Mouse (Mus musculus): ENCODE data around the gene Vti1a. TPM values are rescaled to one million over a fixed set of nuclear protein-coding genes. Genes with fewer than 3 reads are reported as not detected.

The Vti1a gene
- total RNA-seq, 2 experiments from 2014 or later, result 14.8 to 15.6 TPM

DNA sequence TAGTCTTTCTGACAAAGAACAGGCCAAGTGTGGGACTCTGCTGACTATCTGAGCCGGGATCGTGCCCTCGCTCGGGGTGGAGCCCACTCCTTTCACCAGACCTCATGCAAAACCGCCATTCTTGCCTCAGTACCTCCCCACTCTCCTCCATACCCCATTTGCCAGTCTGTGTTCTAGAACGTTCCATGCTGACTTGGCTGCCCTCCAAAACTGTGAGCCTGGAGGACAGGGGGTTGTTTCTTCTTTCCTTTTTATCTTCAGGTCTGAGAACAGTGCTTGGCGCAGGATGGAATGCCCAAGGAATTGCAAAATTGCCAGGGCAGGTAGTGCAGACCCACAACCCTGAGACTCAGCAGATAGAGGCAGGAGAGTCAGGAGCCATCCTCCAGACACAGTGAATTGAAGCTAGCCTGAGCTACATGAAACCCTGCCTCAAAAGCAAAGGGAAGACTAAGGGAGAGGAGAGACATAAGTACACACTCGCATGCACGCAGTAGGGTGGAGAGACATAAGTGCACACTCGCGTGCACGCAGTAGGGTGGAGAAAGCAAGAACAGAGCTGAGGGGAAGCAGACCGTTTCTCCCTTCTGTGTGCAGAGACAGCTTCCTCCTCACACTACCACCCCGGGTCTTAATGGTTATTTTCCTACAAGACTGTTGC lies 246.5 kb downstream of the Vti1a start:
- no peak for DNase-seq

DNA sequence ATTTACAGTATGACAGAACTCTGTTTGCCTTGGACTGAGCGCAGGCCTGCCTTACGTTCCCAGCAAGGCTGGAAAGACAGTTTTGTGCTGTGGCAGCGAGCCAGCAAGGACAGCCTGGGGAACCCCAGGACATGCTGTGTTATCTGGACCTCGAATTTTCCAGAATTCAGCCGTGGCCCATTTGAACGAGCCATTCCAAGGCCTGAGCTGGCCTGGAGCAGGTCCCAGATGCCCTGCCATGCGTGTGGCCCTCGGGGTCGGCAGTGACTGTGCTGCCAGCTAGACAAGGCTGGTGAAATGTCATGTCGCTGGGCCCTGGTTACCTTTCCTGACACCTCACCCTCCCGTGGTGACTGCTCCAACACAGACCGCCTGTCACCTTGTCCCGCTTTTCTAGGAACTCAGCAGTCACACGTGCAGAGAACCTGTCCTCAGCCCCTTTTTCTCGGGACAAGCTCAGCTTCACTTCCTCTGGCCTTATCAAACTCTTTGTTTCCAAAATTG lies 247.1 kb downstream of the Vti1a start:
- DNase-seq, result peak; percentile 48

- no peak for DNase-seq
Measured at GRCm38 (mm10) chr19:55564104-55564938, 248.2 kb downstream of the Vti1a start.

DNA sequence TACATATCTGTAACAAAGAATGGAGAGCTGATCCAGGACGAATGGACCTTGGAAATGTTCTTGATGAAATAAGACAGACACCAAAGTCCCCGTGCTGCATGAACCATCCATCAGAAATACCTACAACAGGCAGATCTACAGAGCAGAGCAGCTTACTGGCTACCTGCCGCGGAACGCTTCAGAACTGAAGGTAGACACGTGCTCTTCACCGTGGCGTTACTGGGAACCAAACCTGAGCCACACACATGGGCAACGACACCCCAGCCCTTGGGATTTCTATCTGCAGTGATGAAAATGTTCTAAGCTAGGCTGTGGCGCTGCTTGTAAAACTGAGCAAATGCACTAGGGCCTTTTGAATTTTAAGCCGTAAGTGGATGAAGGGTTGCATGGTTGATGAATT lies 249.0 kb downstream of the Vti1a start:
- no peak for DNase-seq

DNA sequence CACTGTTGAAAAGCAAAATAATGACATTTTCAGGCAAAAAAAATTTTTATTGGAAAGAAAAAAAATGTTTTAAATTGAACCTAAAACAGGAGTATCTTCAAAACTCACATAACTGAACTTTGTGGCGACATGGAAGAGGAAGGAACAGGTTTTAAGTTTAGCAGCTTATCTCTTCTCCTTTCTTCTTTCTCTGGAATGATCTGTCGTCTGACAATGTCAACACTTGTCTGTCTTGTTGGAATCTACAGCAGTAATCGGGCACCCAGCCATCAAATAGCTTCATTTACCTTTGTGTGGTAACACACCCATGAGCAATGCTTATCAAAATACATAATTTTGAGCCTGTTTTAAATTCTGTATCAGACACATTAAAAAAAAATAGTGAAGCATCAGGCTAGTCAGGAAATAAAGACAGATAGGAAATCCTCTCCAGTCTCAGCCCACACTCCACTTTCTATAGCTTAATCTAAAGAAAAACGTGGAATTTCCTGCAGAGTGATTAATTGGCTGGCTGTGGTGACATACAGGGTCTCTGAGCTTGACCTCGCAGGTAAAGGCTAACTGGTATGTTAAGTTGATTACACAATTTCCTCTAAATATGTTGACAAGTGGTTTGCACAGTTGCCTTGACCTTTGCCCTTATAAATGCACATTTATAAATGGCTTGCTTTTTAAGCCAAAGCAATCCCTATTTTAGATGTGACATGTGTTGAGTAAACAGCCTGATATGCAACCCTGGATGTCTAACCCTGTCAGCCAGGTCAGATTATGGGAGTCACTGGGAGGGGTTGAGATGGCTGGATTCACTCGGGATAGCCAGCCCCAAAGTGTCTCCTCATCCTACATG lies 249.7 kb downstream of the Vti1a start:
- DNase-seq, result no peak

- DNase-seq, result no peak
Measured at GRCm38 (mm10) chr19:55569114-55569513, 253.0 kb downstream of the Vti1a start.

DNA sequence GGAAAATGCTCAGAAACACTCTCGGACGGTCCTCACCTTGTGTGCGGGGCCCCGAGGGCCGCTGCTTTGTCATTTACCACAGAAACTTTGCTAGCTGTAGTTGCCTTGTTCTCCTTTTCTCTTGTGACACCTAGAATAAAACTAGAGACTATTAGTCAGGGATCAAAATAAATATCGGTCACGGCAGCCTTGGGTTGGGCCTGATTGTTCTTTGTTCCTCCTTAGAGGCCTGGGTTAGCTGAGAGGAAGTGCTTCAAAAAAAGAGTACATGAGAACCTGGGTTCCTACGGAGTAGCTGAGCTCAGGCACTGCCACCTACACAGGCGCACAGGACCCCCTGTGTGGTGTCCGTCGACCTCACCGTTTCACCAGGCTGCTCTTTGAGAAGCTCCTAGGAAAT lies 253.8 kb downstream of the Vti1a start:
- no peak for DNase-seq

- DNase-seq, result no peak
Measured at GRCm38 (mm10) chr19:55570520-55571296, 254.6 kb downstream of the Vti1a start.

DNA sequence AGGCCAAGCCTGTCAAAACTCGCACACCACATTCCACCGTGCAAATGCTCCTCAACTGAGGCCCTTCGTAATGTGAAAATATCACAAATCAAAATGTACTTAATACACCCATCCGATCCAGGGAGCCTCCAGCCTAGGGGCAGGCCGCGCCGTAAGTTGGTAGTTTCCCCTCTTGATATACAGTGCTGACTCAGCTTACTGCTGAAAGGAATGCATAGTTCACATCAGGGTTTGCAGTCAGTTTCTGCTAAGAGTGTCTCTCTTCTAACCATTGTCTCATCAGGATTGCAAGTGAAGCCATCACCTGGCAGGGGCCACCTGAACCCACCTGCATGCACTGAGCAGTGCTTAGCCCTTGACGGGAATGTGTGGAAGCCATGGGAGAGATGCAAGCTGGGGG lies 255.4 kb downstream of the Vti1a start:
- DNase-seq, result no peak

- no peak for DNase-seq
Measured at GRCm38 (mm10) chr19:55577306-55578042, 261.4 kb downstream of the Vti1a start.

GRCm38 (mm10) chr19:55578094-55579085 lies 262.3 kb downstream of the Vti1a start:
- peak; percentile 29 for DNase-seq

DNA sequence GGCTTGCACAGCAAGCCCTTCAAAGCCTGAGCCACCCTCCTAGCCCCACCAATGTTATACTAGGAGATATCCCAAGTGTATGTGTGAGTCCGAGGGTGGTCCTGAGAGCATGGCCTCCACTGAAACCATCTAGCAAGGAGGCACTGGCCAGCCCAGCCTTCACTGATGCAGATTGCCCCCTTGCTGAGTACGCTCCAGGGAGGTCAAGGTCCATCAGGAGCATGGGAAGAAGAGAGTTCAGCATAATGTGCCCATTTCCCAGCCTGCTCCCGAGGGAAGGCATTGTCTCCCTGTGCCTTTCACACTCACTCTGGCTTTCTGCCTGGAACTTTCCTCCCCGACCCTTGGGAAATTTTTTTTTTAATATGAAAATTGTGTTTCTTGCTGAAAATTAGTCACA lies 263.2 kb downstream of the Vti1a start:
- DNase-seq, result no peak

GRCm38 (mm10) chr19:55580152-55580551 lies 264.1 kb downstream of the Vti1a start:
- DNase-seq, result no peak

GRCm38 (mm10) chr19:55580667-55581066 lies 264.6 kb downstream of the Vti1a start:
- DNase-seq, result no peak

DNA sequence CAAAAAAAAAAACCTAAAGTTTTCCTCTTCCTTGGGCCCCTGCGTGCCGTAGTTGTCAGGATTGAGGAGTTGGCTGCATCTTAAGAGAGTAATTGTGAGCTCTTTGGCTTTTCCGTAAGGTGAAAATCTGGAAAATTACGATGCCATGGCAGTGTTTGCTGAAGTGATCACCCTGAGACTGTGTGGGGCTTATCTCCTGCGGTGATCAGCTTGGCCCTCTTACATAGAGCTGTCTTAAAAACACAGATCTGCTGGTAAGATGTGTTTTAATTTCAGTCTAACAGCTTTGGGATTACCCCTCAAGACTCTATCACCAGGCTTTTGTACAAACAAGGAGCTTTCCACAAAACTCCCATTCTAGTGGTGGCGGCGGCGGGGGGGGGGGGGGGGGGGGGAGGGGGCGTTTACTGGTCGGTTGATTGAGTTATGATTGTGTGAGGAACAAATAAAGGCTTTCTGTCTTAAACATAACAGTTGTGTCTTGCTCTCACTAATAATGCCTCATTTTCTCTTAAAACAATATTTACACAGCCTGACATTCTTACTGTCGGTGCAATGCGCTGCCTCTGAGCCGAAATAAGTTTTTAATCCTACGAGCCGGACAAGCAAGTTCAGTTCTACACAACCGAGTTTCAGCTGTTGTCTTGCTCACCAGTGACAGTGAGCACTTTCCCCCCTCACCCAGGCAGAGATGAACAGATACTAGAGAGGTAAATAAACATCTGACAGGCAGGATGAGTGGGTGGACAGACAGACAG lies 267.0 kb downstream of the Vti1a start:
- DNase-seq, result no peak

DNA sequence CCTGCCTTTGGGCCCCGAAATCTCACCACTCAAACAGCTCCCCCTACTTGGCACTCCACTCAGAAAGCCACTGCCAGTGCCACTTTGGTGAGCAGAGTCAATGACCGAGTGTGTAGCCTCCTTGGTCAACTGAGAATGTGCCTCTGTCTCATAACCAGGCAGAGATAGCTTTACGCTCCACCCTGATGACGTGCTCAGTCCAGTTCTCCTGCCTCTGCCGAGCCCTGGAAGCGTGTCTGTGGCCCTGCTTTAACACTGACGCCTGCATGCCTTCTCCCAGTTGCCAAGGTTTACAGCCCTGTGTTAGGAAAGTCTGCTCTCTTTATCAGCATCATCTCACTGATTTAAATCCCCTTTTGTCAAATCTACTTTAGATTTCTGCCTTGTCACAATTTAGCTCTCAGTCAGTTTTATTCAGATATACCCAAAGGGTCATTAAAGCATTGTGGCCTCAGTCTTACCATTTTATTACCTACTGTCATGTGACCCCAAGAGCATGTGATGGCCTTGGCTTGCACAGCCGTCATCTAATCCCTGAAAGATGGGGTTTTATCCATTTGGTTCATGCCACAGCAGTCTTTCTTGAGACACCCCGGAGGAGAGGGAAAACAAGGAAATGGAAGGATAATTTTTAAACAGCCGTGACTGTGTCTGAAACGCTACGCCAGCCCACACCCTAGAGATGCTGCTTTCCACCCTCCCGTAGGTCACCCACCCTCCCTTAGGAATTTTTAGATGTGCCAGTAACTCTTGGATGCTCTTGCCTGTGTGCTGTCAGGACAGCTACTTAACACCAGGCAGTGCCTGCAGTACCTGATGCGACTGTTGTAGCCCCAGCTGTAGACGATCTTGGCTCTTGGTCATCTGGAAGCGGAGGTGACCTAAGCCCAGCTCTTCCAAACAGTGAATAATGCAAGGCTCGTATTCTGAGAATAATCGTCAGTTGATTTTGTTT lies 269.5 kb downstream of the Vti1a start:
- no peak for DNase-seq

- DNase-seq, result no peak
Measured at GRCm38 (mm10) chr19:55587638-55588421, 271.7 kb downstream of the Vti1a start.
